Mouse (Mus musculus): ENCODE results near the gene Rpl18a.

Gene Rpl18a

DNA sequence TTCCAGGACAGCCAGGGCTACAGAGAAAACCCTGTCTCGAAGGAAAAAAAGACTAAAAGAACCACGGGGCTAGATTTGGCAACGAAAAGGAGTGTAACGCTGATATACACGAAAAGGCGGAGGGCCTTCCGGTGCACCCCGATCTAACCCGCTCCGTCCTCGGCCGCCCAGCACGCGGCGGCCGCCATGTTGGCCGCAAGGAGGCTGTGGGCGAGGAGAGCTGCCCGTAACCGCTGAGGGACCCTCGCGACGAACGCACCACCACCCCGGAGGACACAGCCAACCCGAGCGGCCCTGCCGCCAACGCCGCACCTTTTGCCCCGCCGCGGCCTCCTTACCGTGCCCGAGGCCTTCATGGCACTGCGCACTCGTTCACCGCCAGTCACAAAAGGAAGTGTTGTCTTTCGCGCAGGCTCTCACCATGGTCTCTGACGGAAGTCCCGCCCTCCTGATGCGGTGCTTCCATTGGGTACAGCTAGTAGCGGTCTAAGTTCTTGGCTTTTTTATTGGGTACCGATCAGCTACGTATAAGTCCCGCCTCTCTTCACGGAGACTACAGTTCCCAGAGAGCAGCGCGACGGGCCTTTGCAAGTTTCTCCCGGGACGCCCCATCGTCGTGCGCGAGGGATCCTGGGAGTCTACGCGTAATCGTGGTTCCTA lies at the start of gene Rpl18a:
TSS of gene Rpl18a (minus strand) at position 392 of the 660 bp plus-strand sequence.
- DNase-seq (ENCODE audit: low spot score), result peak; percentile 99

DNA sequence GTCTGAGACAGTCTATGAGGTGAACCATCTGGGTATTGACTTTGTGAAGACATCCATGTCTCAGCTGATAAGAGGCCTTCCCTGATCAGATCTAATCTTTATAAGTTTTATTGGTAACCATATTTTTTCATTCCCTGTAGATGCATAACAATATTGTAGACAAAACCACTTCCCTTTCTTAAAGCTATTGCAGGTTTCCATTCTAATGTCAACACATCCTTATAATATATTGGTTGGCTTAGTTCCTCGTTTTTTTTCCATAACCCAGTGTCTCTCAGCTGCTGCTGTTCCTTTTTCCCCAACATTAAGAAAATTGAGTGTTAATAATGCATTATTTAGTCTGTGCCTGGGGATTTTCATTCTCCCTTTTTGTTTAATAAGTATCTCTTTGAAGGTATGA lies 46.0 kb upstream of the Rpl18a start:
- DNase-seq (ENCODE audit: low spot score), result no peak

DNA sequence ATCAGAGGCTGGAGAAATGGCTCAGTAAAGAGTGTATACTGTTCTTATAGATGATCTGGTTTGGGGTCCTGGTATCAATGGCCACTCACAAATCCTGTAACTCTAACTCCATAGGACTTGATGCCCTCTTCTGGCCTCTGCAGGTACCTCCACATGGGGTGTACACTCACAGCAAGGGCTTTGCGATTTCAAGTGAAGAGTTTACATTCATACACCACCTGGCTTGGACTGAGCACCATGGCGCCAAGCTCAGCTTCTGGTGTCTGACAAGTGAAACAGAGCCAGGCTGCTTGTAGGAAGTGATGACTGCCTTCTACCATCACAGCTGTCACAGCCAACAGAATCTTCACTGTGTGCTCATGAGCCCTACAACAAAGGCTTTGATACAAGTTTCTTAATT lies 44.3 kb upstream of the Rpl18a start:
- DNase-seq (ENCODE audit: low spot score), result no peak

DNA sequence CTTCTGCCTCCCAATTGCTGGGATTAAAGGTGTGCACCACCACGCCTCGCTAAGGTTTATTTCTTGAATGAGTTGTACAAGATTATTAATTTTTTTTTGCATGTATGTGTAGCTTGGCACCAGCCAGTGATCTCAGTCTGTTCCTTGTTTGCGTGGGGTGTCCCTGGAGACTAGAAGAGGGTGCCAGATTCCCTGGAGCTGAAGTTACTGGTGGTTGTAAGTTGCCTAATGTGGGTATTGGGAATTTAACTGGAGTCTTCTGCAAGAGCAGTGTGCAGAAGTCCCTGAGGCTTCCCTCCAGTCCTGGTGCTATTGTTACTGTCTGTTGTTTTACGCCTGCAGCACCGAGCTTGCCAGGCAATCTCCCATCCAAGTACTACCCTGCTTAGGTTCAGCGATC lies 40.0 kb upstream of the Rpl18a start:
- DNase-seq (ENCODE audit: low spot score), result no peak

DNA sequence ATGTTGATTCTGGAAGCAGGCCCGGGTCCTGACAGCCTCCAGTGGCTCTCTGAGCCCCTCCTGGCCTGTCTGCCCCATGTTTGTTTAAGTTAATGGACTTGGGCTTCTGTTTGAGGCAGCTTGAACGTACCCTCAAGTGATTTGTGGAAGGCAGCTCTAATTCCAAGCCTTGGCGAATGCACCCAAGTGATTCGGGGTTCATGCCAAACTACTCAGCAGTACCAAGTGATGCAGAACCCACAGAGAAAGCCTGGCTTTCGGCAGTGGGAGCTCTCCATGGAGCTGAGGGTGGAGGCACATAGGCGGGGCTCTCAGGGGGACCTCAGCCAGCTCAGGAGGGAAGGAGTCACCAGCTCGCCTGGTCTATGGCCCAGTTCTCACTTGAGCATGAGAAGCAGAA lies 37.6 kb upstream of the Rpl18a start:
- DNase-seq (ENCODE audit: low spot score), result no peak

DNA sequence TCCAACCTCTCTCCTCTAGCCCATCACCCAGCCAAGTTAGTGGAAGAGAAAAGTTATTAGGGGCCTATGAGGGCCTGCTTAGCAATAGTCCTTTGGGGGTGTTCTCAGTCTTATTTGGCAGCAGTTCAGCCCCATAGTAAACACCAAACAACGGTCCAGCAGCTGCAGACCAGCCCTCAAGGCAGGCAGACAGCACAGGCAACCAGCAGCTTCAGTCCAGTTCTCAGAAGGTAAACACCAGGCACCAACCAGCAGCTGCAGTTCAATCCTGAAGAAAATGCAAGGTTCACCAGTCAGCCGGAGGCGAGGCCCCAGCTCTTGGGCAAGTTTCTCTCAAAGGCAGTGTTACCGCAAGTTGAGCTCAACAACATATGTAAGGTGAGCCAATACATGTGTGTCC lies 35.8 kb upstream of the Rpl18a start:
- DNase-seq (ENCODE audit: low spot score), result no peak

DNA sequence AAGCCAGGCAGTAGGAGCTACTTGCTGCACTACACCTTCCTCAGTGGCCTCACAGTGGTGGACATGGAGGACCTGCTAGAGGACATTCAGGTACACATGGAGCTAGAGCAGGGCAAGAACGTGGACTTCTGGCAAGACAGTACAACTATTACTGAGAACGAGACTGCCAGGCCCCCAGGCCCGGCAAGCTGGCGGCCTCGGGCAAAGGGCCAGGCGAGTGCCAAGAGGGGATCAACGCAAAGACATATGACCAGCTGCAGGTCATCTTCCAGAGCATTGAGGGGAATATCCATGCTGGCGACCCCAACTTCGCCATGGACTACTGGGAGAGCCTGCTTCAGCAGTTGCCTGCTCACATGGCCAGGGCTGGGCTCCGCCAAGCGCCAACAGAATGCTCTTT lies 34.5 kb upstream of the Rpl18a start:
- DNase-seq (ENCODE audit: low spot score), result no peak

DNA sequence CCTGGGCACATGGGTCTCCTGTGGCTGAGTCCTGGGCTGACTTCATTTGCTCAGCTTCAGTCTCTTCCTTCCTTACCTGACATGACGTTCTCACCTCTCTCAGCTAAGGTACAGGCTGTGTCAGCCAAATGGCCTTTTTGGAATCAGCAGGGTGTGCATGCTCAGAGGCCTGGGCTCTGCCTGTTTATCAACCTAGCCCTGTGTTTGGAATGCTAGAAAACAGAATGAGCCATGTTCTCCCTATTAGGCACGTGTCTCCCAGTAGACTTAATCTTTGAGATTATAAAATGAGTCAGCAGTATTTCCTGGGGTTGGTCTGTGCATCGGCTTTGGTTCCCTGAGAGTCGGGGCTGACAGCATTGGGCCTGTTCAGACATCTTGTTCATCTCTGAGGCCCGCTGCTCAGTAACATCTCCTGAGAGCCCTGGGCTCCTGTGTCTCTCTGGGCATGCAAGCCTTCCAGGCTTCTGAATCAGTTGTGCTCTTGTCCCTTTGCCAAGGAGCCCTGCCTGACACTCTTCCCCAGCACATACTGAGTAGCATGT lies 31.6 kb upstream of the Rpl18a start:
- DNase-seq (ENCODE audit: low spot score), result no peak

DNA sequence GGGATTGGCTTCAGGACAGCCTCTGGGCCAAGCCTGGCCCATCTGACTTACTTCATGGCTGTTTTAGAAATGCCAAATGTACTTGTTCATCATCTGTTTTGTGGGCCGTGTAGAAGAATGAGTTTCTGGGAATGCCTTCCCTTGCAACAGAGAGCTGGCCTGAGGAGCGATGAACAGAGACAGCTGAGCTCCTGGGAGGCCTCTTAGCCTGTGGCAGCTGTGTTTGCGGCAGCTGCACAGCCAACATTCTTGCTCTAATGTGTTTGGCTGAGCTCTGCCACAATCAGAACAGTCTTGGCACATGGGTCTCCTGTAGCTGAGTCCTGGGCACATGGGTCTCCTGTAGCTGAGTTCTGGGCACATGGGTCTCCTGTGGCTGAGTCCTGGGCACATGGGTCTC lies 30.9 kb upstream of the Rpl18a start:
- DNase-seq (ENCODE audit: low spot score), result no peak

DNA sequence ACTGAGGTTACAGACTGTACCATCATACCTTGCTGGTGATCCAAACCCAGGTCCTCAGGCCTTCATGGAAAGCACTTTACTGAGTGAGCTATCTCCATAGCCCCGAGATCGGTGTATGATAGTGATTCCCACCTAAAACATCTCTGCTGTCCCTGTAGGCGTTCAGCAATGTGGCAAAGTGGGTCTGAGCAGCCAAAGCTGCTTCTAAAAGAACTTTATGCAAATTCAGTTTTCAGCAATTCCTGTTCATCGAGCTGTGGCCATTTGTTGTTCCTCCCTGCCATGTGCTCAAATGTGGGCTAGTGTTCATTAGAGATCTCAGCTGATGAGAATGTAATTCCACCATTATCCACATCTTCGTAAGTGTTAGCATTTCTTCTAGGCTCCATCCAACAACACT lies 29.2 kb upstream of the Rpl18a start:
- DNase-seq (ENCODE audit: low spot score), result no peak

DNA sequence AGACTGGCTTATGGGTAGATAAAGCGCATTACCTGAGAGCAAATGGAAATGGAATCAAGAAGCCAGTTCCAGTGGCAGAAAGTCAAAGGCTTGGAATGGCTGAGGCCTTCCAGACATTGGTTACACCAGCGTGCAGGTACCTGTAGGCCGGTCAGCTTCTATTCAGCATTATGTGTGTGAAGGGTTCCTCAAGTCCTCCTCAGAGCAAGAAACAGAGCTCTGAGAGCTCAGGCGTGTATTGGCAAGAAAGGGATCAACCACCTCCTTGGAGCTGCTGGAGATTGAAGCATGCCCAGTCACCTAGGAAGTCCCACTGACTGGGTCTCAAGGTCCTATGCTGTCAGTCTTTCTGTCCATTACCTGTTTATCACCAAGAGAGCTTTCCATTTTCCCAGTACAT lies 28.5 kb upstream of the Rpl18a start:
- DNase-seq (ENCODE audit: low spot score), result no peak

DNA sequence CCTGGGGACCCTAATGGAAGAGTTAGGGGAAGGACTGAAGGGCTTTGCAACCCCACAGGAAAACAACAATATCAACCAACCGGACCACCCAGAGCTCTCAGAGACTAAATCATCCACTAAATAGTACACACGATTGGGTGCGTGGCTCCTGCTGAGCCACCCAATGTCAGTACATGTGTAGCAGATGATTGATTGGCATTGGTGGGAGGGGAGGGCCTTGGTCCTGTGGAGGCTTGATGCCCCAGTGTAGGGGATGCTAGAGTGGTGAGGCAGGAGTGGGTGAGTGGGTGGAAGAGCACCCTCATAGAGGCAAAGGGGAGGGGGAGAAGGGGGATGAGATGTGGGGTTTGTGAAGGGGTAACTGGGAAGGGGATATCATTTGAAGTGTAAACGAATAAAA lies 26.9 kb upstream of the Rpl18a start:
- DNase-seq (ENCODE audit: low spot score), result no peak

DNA sequence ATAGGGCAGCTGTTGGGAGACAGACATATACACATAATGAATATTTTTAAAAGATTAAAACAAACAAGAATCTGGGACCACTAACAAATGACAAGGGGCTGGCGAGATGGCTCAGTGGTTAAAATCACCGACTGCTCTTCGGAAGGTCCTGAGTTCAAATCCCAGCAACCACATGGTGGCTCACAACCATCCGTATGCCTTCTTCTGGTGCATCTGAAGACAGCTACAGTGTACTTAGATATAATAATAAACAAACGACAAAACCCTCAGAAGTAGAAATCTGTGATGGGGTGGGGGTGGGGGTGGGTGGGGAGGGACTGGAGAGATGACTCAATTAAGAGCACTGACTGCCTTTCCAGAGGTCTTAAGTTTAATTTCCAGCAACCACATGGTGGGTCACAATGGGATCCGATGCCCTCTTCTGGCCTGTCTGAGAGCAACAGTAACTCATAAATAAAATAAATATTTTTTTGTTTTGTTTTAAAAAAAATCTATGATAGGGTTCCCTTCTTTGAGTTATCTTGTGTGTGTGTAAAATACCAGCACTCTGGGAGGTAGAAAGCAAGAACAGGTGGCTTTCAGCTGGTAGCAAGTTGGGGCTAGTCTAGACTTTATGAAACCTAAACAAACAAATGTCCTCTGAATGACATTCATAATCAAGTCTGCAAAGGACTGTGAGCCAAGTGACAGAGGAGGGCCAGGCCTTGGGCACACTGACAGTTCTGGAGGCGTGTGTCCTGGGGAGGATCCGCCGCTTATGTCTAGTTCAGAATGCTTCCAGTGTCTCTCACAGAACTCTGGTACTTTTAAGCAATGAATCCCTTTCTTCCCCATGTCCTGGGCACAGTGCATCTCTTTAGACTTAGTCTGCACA lies 23.1 kb upstream of the Rpl18a start:
- no peak for DNase-seq (ENCODE audit: low spot score)

DNA sequence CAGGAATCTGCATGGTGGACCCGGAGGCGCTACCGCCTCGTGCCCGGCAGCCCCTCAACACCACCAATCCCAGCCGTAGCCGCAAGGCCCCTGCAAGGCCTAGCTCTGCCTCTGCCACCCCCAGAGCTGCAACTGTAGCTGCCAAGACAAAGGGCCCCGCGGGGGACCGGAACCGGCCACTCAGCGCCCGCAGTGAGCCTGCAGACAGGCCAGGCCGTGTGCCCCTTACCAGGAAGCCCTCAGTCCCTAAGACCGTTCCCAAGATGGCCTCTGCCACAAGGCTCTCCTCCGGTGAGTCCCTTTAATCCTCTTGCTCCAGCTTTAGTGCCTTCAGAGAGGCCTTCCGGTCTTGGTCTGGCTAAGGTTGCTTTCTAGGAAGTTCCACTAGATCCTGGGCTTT lies 17.5 kb upstream of the Rpl18a start:
- no peak for DNase-seq (ENCODE audit: low spot score)

DNA sequence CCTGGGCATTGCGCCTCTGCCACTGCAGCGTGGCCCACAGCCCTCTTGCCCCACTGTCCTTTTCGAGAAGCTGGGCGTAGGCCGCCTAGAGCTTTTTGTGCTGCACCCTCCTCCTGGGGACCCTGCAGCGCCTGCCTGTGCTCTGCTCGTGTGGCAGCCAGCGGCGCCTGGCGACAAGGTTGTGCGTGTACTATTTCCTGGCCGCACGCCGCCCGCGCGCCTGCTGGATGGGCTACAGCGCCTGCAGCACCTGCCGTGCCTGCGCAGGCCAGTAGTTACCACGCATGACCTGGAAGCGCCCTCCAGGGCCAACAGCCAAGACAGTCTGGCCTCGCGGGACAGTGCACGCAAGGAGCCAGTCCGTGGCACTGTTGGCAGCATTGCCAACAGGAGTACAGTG lies 16.3 kb upstream of the Rpl18a start:
- DNase-seq (ENCODE audit: low spot score), result no peak

DNA sequence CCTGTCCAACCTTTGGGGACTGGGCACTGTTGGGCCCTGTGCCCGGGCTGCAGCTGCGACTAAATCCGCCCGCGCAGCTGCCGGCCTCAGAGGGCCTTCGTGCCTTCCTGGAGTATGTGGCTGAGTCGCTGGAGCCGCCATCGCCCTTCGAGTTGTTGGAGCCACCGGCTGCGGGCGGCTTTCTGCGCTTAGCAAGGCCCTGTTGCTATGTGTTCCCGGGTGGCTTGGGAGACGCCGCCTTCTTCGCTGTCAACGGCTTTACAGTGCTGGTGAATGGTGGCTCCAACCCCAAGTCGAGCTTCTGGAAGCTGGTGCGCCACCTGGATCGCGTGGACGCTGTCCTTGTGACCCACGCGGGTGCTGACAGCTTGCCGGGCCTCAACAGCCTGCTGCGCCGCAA lies 15.7 kb upstream of the Rpl18a start:
- DNase-seq (ENCODE audit: low spot score), result no peak

DNA sequence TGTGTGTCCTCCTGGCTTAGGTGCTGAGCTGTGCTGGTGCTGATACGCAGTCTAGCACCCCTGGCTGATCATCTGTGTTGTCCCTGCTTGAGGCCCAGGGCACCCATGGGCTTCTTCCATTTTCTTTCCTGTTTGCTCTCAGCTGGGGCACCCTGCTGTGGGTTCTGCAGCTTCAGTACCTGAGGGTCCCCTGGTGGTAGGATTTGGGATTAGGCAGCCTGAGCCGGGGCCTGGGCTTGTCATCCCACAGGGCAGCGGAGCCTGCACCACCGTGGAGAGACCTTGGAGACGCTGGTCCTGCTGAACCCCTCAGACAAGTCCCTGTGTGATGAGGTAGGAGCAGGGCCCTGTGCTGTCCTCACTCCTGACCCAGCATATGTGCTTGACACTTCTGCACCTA lies 14.4 kb upstream of the Rpl18a start:
- no peak for DNase-seq (ENCODE audit: low spot score)

DNA sequence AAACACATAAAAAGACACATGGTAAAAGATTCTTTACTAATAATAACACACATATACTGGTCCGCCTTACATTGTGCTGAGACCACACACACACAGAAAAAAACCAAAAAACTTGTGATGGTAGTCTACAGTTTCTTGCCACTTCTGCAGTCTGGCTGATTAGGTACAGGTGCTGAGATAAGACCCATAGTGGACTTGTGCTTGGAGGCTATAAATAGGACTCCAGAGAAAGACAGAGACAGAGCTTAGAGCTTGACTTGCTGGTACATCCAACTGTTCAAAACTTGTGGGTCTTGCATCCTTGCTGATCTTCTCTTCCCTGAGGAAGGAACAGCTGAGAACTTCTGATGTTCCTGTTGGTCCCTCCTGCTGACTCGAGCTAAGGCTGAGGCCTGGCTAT lies 10.3 kb upstream of the Rpl18a start:
- DNase-seq (ENCODE audit: low spot score), result no peak

DNA sequence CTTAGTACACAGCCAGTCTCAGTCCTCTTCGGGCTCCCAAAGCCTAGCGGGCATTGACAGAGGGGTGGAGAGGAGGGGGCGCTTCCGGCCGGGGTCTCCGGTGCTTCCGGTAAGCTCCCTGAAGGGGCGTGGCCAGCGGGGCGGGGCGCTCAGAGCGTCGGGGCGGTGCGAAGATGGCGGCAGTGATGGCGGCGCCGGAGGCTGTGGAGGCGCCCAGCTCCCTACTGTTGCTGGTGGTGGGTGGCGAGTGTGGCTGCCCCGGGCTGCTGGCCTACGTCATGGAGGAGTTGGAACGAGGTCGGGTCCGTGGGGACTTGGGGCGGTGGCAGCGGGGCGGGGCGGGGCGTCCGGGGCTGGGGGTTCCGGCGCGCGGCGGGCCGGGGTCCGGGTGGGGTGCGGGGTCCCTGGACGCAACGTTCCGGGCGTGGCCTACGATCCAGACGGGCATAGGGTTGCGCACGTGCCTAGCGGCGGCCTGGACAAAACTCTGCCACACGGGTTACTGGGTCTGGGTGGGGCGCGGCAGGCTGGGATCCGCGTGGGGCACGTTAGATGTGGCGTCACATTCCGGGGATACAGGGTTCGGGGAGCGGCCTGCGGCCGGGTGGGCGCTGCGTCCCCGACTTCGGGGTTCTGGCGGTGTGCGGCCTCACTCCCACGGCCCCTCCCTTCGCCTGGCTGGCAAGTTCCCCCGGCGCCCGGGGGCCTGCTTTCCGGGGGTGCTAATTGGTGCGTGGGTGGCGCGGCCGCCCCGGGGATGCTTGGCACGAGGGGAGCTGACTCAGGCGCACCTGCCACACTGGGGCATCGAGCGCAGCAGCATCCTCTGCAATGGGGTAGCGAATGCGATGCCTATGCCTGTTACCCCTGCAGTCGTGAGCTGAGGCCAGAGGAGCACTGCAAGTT lies 8.9 kb upstream of the Rpl18a start, which contains the start of gene Map1s:
TSS of gene Map1s (plus strand) at position 102 of the 906 bp plus-strand sequence.
- peak; percentile 95 for DNase-seq (ENCODE audit: low spot score)

DNA sequence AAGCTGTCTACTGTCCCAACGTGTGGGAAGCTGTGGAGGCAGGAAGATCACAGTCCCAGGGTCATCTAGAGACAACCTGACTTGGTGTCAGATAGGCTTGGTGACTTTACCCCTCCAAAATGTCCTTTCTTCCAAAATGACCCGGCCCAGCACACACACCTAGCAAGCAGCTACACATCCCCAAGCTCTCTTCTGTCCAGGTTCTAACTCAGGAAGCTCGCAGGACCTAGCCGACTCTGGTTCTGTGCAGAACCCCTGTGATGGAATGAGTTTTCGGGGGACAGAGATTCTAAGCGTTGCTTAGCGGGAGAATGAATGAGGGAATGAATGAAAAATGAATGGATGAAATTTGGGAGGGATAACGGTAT lies 8.2 kb upstream of the Rpl18a start:
- no peak for DNase-seq (ENCODE audit: low spot score)

DNA sequence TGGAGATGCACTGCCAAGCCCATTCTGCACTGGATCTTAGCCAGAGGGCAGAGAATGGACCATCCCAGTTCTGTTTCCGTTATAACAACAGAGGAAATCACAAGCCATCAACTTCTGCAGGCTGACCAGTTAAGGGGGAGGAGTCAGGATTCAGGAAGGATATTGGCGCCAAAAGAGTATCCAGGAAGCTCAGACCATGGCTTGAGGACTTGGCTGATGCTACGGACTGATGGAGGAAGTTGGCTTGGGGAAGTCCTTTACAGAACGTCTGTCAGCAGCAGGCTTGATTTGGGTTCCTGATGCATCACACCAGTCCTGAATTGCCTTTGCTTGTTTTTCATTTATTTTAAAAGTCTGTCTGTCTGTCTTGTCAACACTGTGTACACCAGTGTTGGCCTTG lies 7.3 kb upstream of the Rpl18a start:
- no peak for DNase-seq (ENCODE audit: low spot score)

DNA sequence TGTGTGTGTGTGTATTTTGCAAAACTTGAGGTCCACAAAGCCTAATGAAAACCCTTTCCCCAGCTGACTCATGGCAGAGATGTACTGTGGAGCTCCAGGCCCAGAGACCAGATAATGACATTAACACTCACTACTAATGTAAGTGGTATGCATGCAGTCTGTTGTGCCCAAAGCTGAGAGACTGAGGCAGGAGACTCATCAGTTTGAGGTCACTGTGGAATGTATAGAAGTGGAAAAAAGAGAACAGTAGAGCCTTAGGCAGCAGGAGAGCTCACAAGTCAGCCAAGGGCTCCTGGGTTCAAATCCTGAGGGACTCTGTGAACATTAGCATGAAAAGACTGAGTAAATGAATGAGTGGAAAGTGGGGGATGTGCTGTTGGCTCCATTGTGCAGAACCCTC lies 6.4 kb upstream of the Rpl18a start:
- no peak for DNase-seq (ENCODE audit: low spot score)
